Mouse (Mus musculus) midbrain, embryonic 16.5 days (tissue): ENCODE results near the gene Klhl40. TPM values are rescaled to one million over a fixed set of nuclear protein-coding genes. Genes with fewer than 3 reads are reported as not detected.

Experiments
- ATAC-seq: fragments of 200-750 bp; cut with Nextera tagmentation; 2 replicates; pipeline ENCODE4 v1.8.0; 2017; ENCODE audit warnings: moderate TSS enrichment
- H3K27ac ChIP-seq: fragments of 300-500 bp; sonication (generic); 2 replicates; pipeline ENCODE4 v1.5.1; 2014; ENCODE audit warnings: mild to moderate bottlenecking, low read length, mixed read lengths
- H3K27me3 ChIP-seq: fragments of 300-500 bp; sonication (generic); 2 replicates; pipeline ENCODE4 v1.6.1; 2014; ENCODE audit warnings: low read depth, low read length, mixed read lengths; ENCODE audit not compliant: control insufficient read depth, insufficient read depth
- H3K36me3 ChIP-seq: fragments of 300-500 bp; sonication (generic); 2 replicates; pipeline ENCODE4 v1.6.1; 2014; ENCODE audit warnings: mild to moderate bottlenecking, low read length, moderate library complexity, mixed read lengths; ENCODE audit not compliant: control insufficient read depth, insufficient read depth
- H3K4me1 ChIP-seq: fragments of 300-500 bp; sonication (generic); 2 replicates; pipeline ENCODE4 v1.6.1; 2014; ENCODE audit warnings: mild to moderate bottlenecking, low read length, mixed read lengths; ENCODE audit not compliant: control insufficient read depth, insufficient read depth
- H3K4me2 ChIP-seq: fragments of 300-500 bp; sonication (generic); 2 replicates; pipeline ENCODE4 v1.6.1; 2014; ENCODE audit warnings: mild to moderate bottlenecking, low read length, mixed read lengths
- H3K4me3 ChIP-seq: fragments of 300-500 bp; sonication (generic); 2 replicates; pipeline ENCODE4 v1.5.1; 2014; ENCODE audit warnings: low read depth, mild to moderate bottlenecking, low read length, moderate library complexity, mixed read lengths
- H3K9ac ChIP-seq: fragments of 300-500 bp; sonication (generic); 2 replicates; pipeline ENCODE4 v1.6.1; 2014; ENCODE audit warnings: low read depth, low read length, mixed read lengths
- H3K9me3 ChIP-seq: fragments of 300-500 bp; sonication (generic); replicated peaks from 2 replicates; pipeline ENCODE4 v1.6.1; 2014; ENCODE audit warnings: mild to moderate bottlenecking, low read length, mixed read lengths; ENCODE audit not compliant: control insufficient read depth, poor library complexity, severe bottlenecking
- WGBS: fragments of 180-500 bp; shearing (Covaris S2); extraction: QIAGEN DNeasy Blood & Tissue Kit; methylation state at CpG from one replicate; pipeline ENCODE4 v1.1.7; 2014; 5-methylcytosine and 5-hydroxymethylcytosine counted together
- polyA plus RNA-seq: library from polyadenylated mRNA; unstranded; fragments of >200 nt; fragmentation: Nextera tagmentation; extraction: Ambion mirVana; gene quantifications from 2 replicates; pipeline ENCODE4 v1.2.1, GENCODE M21; 2015

Klhl40 gene
- polyA plus RNA-seq, 1 experiment from 2014 or later: 1.6 TPM

DNA sequence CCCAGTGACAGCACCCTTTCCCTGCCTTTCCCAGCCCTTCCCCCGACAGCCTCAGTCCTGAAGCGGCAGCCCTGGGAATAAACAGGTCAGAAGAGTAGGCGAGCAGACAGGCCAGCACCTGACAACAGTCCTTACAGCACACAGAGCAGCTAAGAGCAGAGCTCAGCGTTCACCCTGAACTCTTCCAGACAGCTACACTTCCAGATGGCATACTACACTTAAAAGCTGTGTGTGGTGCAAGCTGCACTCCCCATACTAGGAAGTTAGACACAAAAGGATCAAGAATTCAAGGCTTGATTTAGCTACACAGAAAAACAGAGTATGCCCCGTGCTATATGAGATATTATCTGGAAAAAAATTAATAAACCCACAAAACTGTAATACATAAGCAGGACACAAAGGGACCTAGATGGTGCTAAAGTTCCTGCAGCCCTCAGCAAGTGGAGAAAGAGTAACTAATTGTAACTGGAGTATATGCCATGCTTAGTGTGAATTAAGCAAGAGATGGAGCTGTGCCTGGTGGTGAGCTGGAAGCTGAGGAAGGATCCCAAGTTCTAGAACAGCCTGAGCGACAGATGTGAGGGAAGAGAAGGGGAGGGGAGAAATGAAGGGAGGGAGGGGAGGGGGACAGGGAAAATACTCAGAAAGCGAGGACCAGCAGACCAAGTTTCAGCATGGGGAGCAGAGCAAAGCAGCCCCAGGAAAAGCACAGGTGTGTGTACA, 52.0 kb downstream of the Klhl40 start:
- no peaks in the 10 kb centered on the region for H3K9me3 ChIP-seq
- no peaks in the 10 kb centered on the region for H3K4me1 ChIP-seq
- H3K4me2 ChIP-seq: no peak overlapping the region
- H3K4me3 ChIP-seq: no peak overlapping the region
- no peak overlapping the region for H3K27ac ChIP-seq
- H3K36me3 ChIP-seq: no peaks in the 10 kb centered on the region
- H3K27me3 ChIP-seq: no peaks in the 10 kb centered on the region
- no peak overlapping the region for H3K9ac ChIP-seq
- WGBS: 67% methylated on average over 7 of the region's 7 CpGs
- ATAC-seq: no peak

DNA sequence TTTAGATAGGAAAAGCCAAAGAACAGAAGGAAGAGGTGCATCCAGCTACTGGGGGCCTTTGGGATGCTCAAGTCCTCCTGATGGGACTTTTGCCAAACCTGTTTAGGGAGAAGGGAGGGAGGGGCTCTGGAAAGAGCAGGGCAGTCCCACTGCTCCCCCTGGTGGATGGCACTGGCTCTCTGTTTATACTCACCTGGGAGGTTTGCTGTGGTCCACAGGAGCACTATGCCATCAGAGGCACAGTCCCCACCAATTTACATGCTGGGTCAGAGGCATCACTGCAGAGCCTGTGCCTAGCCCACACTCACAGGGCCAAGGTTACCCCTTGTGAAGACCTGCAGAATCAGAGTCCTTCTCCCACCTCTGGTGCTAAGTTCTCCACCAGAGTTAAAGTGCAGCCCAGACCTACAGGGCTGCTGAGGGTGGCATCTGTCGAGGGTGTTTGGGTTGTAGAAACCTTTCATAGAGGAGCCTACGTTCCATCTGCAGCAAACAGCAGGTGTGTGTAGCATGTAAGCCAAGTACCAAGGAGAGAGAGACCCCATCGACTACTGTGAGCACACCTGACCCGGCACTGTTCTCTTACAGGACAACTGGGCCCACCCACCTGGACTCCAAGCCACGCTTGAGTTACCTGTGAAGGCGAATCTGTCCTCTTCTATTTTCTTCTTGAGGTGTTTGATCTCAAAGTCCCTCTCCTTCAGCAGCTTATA, 53.0 kb downstream of the Klhl40 start:
- Histone ChIP-seq H3K36me3 (no peaks in the 10 kb centered on the region), H3K4me3 (no peak overlapping the region), H3K9me3 (no peaks in the 10 kb centered on the region), H3K27me3 (no peaks in the 10 kb centered on the region), H3K9ac (no peak overlapping the region), H3K27ac (no peak overlapping the region), H3K4me2 (no peak overlapping the region), H3K4me1 (no peaks in the 10 kb centered on the region)
- WGBS: 82% methylated on average over 6 of the region's 6 CpGs
- ATAC-seq: no peak

DNA sequence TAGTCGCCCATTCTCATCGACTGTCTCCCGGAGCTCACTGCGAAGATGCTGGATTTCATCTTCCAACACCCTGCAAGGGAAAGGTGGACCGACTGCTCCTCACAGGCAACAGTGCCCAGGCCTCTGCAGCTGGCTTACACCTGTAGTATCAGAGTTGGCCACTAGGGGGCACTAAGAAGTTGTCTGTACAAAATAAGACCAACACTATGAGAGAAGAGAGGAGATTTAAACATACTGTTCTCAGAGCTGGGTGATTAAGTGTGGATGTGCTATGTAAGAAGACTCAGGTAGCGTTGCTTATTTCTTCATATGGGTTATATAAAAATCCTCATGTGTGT, 53.5 kb downstream of the Klhl40 start:
- Histone ChIP-seq H3K27ac (no peak overlapping the region), H3K9me3 (no peaks in the 10 kb centered on the region), H3K4me2 (no peak overlapping the region), H3K4me3 (no peak overlapping the region), H3K4me1 (no peaks in the 10 kb centered on the region), H3K27me3 (no peaks in the 10 kb centered on the region), H3K9ac (no peak overlapping the region), H3K36me3 (no peaks in the 10 kb centered on the region)
- 35% methylated on average over 6 of the region's 6 CpGs for WGBS
- ATAC-seq: peak; percentile 84

Other genes starting within 250 kb of the Klhl40 start
- gene Lyzl4, start 135.5 kb upstream of the Klhl40 start, polyA plus RNA-seq: not detected in 2 replicates
- 0.15 and 0.53 TPM in 2 replicates for gene Vipr1, start 134.9 kb upstream of the Klhl40 start, polyA plus RNA-seq
- 32.0 and 34.5 TPM in 2 replicates for gene Sec22c, start 72.1 kb upstream of the Klhl40 start, polyA plus RNA-seq
- gene Ss18l2, start 67.3 kb upstream of the Klhl40 start, polyA plus RNA-seq: 143 and 157 TPM in 2 replicates
- 45.3 and 63.1 TPM in 2 replicates for gene Nktr, start 58.4 kb upstream of the Klhl40 start, polyA plus RNA-seq
- gene Zfp651, start 18.3 kb upstream of the Klhl40 start, polyA plus RNA-seq: 21.1 and 23.6 TPM in 2 replicates
- 0.16 TPM in 1 of 2 replicates, not detected in the other for gene Hhatl, start 14.9 kb downstream of the Klhl40 start, polyA plus RNA-seq
- gene Ccdc13, start 61.9 kb downstream of the Klhl40 start, polyA plus RNA-seq: 5.1 and 6.8 TPM in 2 replicates
- 143 and 154 TPM in 2 replicates for gene Higd1a, start 80.8 kb downstream of the Klhl40 start, polyA plus RNA-seq
- 3.2 and 3.3 TPM in 2 replicates for gene Ackr2, start 120.7 kb downstream of the Klhl40 start, polyA plus RNA-seq
- gene Cyp8b1, start 138.7 kb downstream of the Klhl40 start, polyA plus RNA-seq: not detected in 2 replicates
- 1.5 and 2.6 TPM in 2 replicates for gene Fam198a, start 173.4 kb downstream of the Klhl40 start, polyA plus RNA-seq
- gene Pomgnt2, start 219.5 kb downstream of the Klhl40 start, polyA plus RNA-seq: 40.2 and 42.0 TPM in 2 replicates